Mouse (Mus musculus) testis, adult 2 months (tissue): ENCODE measurements around the gene Hypk. TPM values are rescaled to one million over a fixed set of nuclear protein-coding genes. Genes with fewer than 3 reads are reported as not detected.

ENCODE experiments used
- H3K27ac ChIP-seq: fragments of 200-500 bp; 2 replicates; pipeline ENCODE4 v1.5.1; 2012; ENCODE audit warnings: low read depth, low read length; ENCODE audit not compliant: control insufficient read depth, insufficient read depth
- H3K27me3 ChIP-seq: fragments of 200-500 bp; 2 replicates; pipeline ENCODE4 v1.6.1; 2012; ENCODE audit warnings: mild to moderate bottlenecking, low read length, moderate library complexity; ENCODE audit not compliant: control insufficient read depth, insufficient read depth
- H3K36me3 ChIP-seq: fragments of 200-500 bp; 2 replicates; pipeline ENCODE4 v1.6.1; 2012; ENCODE audit warnings: mild to moderate bottlenecking, low read length; ENCODE audit not compliant: control insufficient read depth, insufficient read depth
- H3K4me1 ChIP-seq: fragments of 200-500 bp; 2 replicates; pipeline ENCODE4 v1.6.1; 2012; ENCODE audit warnings: low read length; ENCODE audit not compliant: control insufficient read depth, insufficient read depth
- H3K4me3 ChIP-seq: fragments of 200-500 bp; 2 replicates; pipeline ENCODE4 v1.5.1; 2012; ENCODE audit warnings: low read depth, mild to moderate bottlenecking, low read length, moderate library complexity, mixed read lengths; ENCODE audit not compliant: control insufficient read depth
- CTCF ChIP-seq: fragments of 200-500 bp; IDR thresholded peaks from 2 replicates; pipeline ENCODE4 v1.5.1; 2012; ENCODE audit warnings: low read depth, mild to moderate bottlenecking, inconsistent platforms, low read length, moderate library complexity; ENCODE audit not compliant: control insufficient read depth, insufficient read depth, insufficient replicate concordance
- POLR2A ChIP-seq: fragments of 200-500 bp; IDR thresholded peaks from 2 replicates; pipeline ENCODE4 v1.6.1; 2012; ENCODE audit warnings: low read depth, mild to moderate bottlenecking, inconsistent platforms, low read length, moderate library complexity; ENCODE audit not compliant: control insufficient read depth
- polyA plus RNA-seq: library from polyadenylated mRNA; depleted of rRNA; stranded (reverse); fragments of >200 nt; gene quantifications from 2 replicates; pipeline ENCODE4 v1.2.3, GENCODE M21; 2012

Hypk gene
- polyA plus RNA-seq, 1 experiment: 12.2 TPM

DNA sequence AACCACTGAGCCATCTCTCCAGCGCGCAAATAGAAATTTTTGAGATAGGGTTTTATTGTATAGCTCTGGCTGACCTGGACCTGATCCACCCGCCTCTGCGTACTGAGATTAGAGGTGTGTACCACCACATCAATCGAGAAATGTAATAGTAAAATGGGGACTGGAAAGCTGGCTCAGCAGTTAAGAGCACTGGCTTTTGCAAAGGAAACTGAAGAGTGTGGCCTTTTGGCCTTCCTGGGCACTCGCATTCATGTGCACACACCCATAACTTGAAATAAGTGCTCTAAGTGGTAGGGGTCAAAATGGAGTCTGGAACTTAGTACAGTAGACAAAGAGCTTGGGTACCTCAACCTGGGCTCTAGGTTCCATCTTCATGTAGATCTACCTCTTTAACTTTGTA, 36.7 kb upstream of the Hypk start:
- Histone ChIP-seq H3K27me3 (no peaks in the 10 kb centered on the region), H3K4me1 (peaks cover 4% of the 10 kb centered on the region; the same call in 1 of the 2 replicates), H3K4me3 (no peak overlapping the region), H3K36me3 (peaks cover 4% of the 10 kb centered on the region; the same call in 1 of the 2 replicates), H3K27ac (no peak overlapping the region)
- TF ChIP-seq CTCF (no peak), POLR2A (no peak)

DNA sequence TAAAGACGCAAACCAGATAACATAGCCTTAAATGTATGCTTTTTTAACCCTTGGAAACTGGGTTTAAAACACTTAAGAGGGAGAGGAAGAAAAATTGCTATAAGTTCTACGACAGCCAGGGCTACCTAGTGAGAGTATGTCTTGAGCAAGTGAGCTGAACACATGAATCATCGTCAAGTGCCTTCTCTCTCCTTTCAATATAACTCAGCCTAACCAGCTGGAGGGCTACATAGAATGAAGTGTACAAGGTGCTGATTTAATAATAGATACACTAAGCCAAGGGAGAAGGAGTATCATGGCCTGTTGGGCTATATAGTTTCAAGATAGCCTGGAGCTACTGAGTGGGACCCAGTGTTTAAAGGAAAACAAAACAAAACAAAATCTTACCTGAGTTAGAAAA, 34.6 kb upstream of the Hypk start:
- no peak overlapping the region for H3K27ac ChIP-seq
- H3K4me1 ChIP-seq: peaks cover 2% of the 10 kb centered on the region; the same call in 1 of the 2 replicates
- no peak overlapping the region for H3K4me3 ChIP-seq
- no peaks in the 10 kb centered on the region for H3K27me3 ChIP-seq
- TF ChIP-seq POLR2A (no peak), CTCF (no peak)
- H3K36me3 ChIP-seq: no peaks in the 10 kb centered on the region; the same call in 1 of the 2 replicates

DNA sequence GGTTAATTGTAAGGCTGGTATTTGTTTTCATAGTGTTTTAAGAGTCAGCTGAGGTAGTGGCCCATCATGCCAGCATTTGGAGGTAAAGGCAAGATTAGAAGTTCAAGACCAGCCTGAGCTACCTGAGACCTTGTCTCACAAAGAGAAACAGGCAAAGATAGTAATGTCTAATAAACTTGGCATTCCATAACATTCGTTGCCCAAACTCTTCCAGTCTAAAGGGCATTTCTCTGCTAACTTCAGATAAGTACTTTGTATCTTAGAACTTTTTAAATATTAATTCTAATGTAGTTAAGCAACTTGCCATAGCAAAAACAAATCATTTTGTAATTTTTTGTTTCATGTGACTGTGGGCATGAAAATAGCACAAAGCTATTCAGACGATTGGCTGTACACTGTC, 29.9 kb upstream of the Hypk start:
- no peak overlapping the region for H3K4me3 ChIP-seq
- H3K27ac ChIP-seq: no peak overlapping the region
- no peak for TF ChIP-seq POLR2A
- no peaks in the 10 kb centered on the region for H3K27me3 ChIP-seq
- no peaks in the 10 kb centered on the region for H3K4me1 ChIP-seq
- no peaks in the 10 kb centered on the region; the same call in 1 of the 2 replicates for H3K36me3 ChIP-seq

DNA sequence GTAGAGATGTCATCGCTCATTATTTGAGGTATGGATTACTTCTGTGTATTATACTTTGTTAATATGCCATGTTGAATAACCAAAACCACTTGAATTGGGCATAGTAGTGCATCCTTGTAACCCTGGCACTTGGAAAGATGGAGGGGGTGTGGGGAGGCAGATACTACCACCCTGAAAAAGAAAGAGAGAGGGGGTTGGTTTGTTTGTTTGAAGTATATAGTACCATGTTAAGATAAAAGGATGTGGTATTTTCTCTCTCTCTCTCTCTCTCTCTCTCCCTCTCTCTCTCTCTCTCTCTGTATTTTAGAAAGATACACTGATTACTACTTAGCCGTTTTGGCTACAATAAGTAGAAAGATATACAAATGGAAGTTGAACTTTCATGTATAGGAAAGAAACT, 27.2 kb upstream of the Hypk start:
- Histone ChIP-seq H3K27me3 (no peaks in the 10 kb centered on the region), H3K36me3 (no peaks in the 10 kb centered on the region; the same call in 1 of the 2 replicates), H3K4me3 (no peak overlapping the region), H3K4me1 (no peaks in the 10 kb centered on the region), H3K27ac (no peak overlapping the region)
- TF ChIP-seq CTCF (no peak), POLR2A (no peak)

DNA sequence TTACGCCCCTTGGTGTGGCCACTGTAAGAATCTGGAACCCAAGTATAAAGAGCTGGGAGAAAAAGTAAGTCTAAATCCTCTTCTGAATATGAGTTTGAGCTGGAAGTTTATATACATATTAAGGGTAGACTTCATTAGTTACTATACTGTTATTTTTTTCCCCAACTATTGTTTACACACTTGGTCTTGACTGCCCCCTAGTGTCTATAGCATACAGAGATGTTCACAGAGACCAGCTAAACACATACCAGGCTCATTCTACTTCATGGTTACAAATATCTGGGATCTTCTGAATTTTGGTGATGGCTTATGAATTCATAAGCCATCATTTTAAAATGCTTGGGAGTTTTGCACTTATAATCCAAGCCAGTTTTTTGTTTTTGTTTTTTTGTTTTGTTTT, 18.2 kb upstream of the Hypk start:
- Histone ChIP-seq H3K27ac (no peak overlapping the region), H3K27me3 (no peaks in the 10 kb centered on the region), H3K4me3 (no peak overlapping the region), H3K4me1 (no peaks in the 10 kb centered on the region), H3K36me3 (no peaks in the 10 kb centered on the region; the same call in none of the 2 replicates)
- TF ChIP-seq CTCF: no peak
- TF ChIP-seq POLR2A: no peak

DNA sequence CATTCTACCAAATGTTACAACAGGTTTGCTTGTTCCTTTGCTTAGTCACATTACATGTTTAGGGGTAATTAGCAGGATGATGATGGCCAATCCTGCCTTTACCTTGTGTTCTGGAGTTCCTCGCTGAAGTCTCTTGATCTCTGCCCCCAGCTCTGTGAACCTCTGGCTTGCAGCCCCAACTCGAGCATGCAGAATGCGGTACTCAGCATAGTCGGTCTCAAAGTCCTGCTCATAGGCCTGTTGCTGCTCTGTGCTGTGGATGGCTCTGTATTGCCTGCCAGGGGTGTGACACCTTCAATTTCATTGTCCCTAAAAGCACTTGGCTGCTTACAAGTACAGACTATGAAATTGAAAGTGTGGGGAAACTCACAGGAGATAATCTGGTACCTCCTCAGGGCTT, 13.3 kb upstream of the Hypk start:
- no peaks in the 10 kb centered on the region; the same call in 1 of the 2 replicates for H3K36me3 ChIP-seq
- TF ChIP-seq CTCF (no peak), POLR2A (no peak)
- no peak overlapping the region for H3K27ac ChIP-seq
- no peaks in the 10 kb centered on the region for H3K27me3 ChIP-seq
- no peak overlapping the region for H3K4me3 ChIP-seq
- peaks cover 5% of the 10 kb centered on the region for H3K4me1 ChIP-seq

DNA sequence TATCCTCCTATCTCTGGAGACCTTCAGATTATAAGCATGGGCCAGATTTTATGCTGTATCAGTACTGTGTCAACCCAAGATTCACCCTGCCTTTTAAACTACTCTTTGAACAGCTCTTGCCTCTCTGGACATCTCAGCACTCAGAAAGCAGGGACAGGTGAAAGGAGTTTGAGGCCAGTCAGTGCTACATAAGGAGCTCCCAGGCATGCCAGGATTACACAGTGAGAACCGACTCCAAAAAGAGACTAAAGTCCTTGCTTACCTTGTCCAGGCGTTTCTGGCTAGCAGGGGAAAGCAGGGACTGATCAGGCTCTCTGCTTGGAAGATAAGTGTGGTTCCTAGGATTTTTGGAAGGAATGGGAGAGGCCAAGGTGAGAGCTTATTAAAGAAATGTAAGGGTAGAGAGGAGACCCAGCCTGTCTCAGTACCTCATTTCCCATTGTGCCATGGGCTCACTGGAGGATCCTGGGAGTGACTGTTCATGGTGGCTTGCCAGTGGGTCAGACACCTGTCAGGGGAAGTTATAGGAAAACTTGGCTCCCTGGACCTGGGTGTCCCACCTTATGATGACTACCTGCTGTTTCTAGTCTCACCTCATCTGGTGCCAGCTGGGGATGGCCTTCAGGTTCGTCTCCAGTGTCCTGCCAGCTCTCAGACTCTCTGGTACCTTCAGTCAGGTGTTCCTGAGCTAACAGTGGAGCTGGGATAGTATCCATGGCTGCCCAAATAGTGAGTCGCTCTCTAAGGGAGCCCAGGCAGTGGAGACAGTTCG, 12.1 kb upstream of the Hypk start:
- H3K27me3 ChIP-seq: no peaks in the 10 kb centered on the region
- no peaks in the 10 kb centered on the region for H3K36me3 ChIP-seq
- TF ChIP-seq POLR2A: no peak
- TF ChIP-seq CTCF: no peak
- peaks cover 5% of the 10 kb centered on the region for H3K4me1 ChIP-seq
- H3K27ac ChIP-seq: no peak overlapping the region
- H3K4me3 ChIP-seq: no peak overlapping the region
